Mouse (Mus musculus) brain, embryonic 14.5 days (tissue): ENCODE results near the gene Gm49361.

Experiments used
- CTCF ChIP-seq: fragments of 200-500 bp; IDR thresholded peaks from 2 replicates; pipeline ENCODE4 v1.5.1; 2012; ENCODE audit warnings: inconsistent platforms, mild to moderate bottlenecking, moderate library complexity, borderline replicate concordance; ENCODE audit not compliant: insufficient read depth, insufficient read length; ENCODE audit errors: extremely low read depth
- POLR2A ChIP-seq: fragments of 200-500 bp; IDR thresholded peaks from 2 replicates; pipeline ENCODE4 v1.6.1; 2012; ENCODE audit warnings: mild to moderate bottlenecking, inconsistent platforms, borderline replicate concordance; ENCODE audit not compliant: poor library complexity, insufficient read depth, insufficient read length, severe bottlenecking; ENCODE audit errors: extremely low read depth

GRCm38 (mm10) chr14:57745291-57745969 lies 473 bp downstream of the Gm49361 start:
- TF ChIP-seq CTCF (no peak), POLR2A (0 out of 2 replicates have a peak, but pooled peaks have one; percentile 12)
